Mouse (Mus musculus): ENCODE results near the gene Csrp1.

Gene Csrp1

GRCm38 (mm10) chr1:135731897-135732684 is 12.2 kb downstream of the Csrp1 start:
- peak; percentile 80 for DNase-seq (ENCODE audit: low spot score)

GRCm38 (mm10) chr1:135734225-135734937 is 14.5 kb downstream of the Csrp1 start:
- peak; percentile 81 for DNase-seq (ENCODE audit: low spot score)

GRCm38 (mm10) chr1:135735460-135735859 is 15.6 kb downstream of the Csrp1 start:
- DNase-seq (ENCODE audit: low spot score) = no peak

GRCm38 (mm10) chr1:135744987-135745386 is 25.1 kb downstream of the Csrp1 start:
- DNase-seq (ENCODE audit: low spot score) = no peak

GRCm38 (mm10) chr1:135746248-135746647 is 26.4 kb downstream of the Csrp1 start:
- no peak for DNase-seq (ENCODE audit: low spot score)

GRCm38 (mm10) chr1:135752737-135753348 is 33.0 kb downstream of the Csrp1 start:
- DNase-seq (ENCODE audit: low spot score) = peak; percentile 96

GRCm38 (mm10) chr1:135755287-135755686 is 35.4 kb downstream of the Csrp1 start:
- peak; percentile 60 for DNase-seq (ENCODE audit: low spot score)

- DNase-seq (ENCODE audit: low spot score) = no peak
These were observed 36.1 kb downstream of the Csrp1 start for GRCm38 (mm10) chr1:135755913-135756312.

GRCm38 (mm10) chr1:135757287-135757686 is 37.4 kb downstream of the Csrp1 start:
- DNase-seq (ENCODE audit: low spot score) = no peak

- no peak for DNase-seq (ENCODE audit: low spot score)
These were observed 39.8 kb downstream of the Csrp1 start for GRCm38 (mm10) chr1:135759685-135760084.

- no peak for DNase-seq (ENCODE audit: low spot score)
These were observed 40.4 kb downstream of the Csrp1 start for GRCm38 (mm10) chr1:135760216-135760615.

- no peak for DNase-seq (ENCODE audit: low spot score)
These were observed 41.9 kb downstream of the Csrp1 start for GRCm38 (mm10) chr1:135761728-135762127.

- DNase-seq (ENCODE audit: low spot score) = no peak
These were observed 43.8 kb downstream of the Csrp1 start for GRCm38 (mm10) chr1:135763503-135764205.

- DNase-seq (ENCODE audit: low spot score) = no peak
These were observed 44.3 kb downstream of the Csrp1 start for GRCm38 (mm10) chr1:135764206-135764528.

- peak; percentile 79 for DNase-seq (ENCODE audit: low spot score)
These were observed 46.1 kb downstream of the Csrp1 start, which contains the start of gene Phlda3 for GRCm38 (mm10) chr1:135765645-135766591. Phlda3 (plus strand) TSS chr1:135766119.

- no peak for DNase-seq (ENCODE audit: low spot score)
These were observed 46.9 kb downstream of the Csrp1 start for GRCm38 (mm10) chr1:135766592-135767306.

GRCm38 (mm10) chr1:135767324-135767890 is 47.5 kb downstream of the Csrp1 start:
- no peak for DNase-seq (ENCODE audit: low spot score)

- no peak for DNase-seq (ENCODE audit: low spot score)
These were observed 48.5 kb downstream of the Csrp1 start for GRCm38 (mm10) chr1:135768400-135768799.

GRCm38 (mm10) chr1:135770237-135770636 is 50.4 kb downstream of the Csrp1 start:
- DNase-seq (ENCODE audit: low spot score) = no peak

- peak; percentile 61 for DNase-seq (ENCODE audit: low spot score)
These were observed 51.2 kb downstream of the Csrp1 start for GRCm38 (mm10) chr1:135770896-135771572.
